Mouse (Mus musculus) hematopoietic multipotent progenitor cell, adult 10-12 weeks (in vitro differentiated cells): ENCODE results near the gene Eef1akmt1. TPM values are rescaled to one million over a fixed set of nuclear protein-coding genes. Genes with fewer than 3 reads are reported as not detected.

ENCODE experiments used
- polyA plus RNA-seq: library from polyadenylated mRNA; stranded (reverse); fragments of >175 nt; gene quantifications from 2 replicates; pipeline ENCODE4 v1.2.3, GENCODE M21; 2012; ENCODE audit warnings: low replicate concordance

The Eef1akmt1 gene
- 1.5 and 2.4 TPM in 2 replicates for polyA plus RNA-seq

GRCm38 (mm10) chr14:57571155-57572133 lies at the start of gene Eef1akmt1:
TSS of gene Eef1akmt1 (minus strand) at chr14:57571612.

DNA sequence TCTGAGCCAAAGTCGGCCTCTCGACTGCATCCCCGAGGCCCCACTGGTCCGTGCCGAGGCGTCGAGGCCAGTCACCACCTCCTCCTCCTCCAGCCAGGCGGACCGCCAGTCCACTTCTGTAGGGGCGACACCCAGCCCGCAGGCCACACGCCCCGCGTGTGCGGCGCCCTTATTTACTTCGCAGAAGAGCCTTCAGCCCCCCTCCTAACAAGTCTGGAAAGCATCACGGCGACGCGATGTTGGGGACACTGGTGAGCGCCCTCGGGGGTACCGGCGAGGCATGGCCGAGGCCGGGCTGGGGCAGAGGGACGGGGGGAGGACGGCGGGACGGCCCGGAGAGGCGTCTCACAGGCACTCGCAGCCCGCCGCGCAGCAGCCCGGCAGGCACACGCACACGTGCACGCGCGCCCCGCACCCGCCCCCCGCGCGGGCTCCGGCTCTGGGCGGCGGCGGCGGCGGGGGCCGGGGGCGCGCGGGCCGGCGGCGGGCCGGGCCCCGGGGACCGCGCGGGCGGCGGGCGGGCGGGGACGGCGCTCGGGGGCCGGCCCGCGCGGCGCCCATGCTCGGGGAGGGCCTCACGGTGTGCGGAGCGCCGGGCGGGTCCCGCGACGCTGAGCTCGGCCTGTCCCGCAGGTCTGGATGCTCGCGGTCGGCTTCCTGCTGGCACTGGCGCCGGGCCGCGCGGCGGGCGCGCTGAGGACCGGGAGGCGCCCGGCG lies 46.6 kb downstream of the Eef1akmt1 start, which contains the start of gene Il17d:
Gene Il17d (plus strand): TSS at position 107 of the 717 bp plus-strand sequence.

Other genes starting within 250 kb of the Eef1akmt1 start
- gene Cryl1, start 173.1 kb downstream of the Eef1akmt1 start, polyA plus RNA-seq = 5.7 and 9.6 TPM in 2 replicates
- gene Ift88, start 147.6 kb downstream of the Eef1akmt1 start, polyA plus RNA-seq = 3.3 and 3.6 TPM in 2 replicates
- 0.27 and 1.1 TPM in 2 replicates for gene Il17d, start 46.8 kb downstream of the Eef1akmt1 start, polyA plus RNA-seq
- 1.7 and 9.6 TPM in 2 replicates for gene Xpo4, start 93.8 kb upstream of the Eef1akmt1 start, polyA plus RNA-seq
- not detected in 2 replicates for gene Gm49361, start 174.5 kb upstream of the Eef1akmt1 start, polyA plus RNA-seq
- 55.5 and 104 TPM in 2 replicates for gene Lats2, start 186.8 kb upstream of the Eef1akmt1 start, polyA plus RNA-seq
- gene Sap18, start 226.6 kb upstream of the Eef1akmt1 start, polyA plus RNA-seq = 184 and 260 TPM in 2 replicates